Mouse (Mus musculus) ES-Bruce4 (cell line): ENCODE measurements around the gene Grap2. TPM values are rescaled to one million over a fixed set of nuclear protein-coding genes. Genes with fewer than 3 reads are reported as not detected.

Experiments used
- H3K27ac ChIP-seq: 2 replicates; pipeline ENCODE4 v1.5.1; 2012; ENCODE audit warnings: low read length, inconsistent platforms; ENCODE audit not compliant: insufficient read depth
- H3K27me3 ChIP-seq: 2 replicates; pipeline ENCODE4 v1.6.1; 2012; ENCODE audit warnings: mild to moderate bottlenecking, low read length, inconsistent platforms; ENCODE audit not compliant: control insufficient read depth, poor library complexity, insufficient read depth, severe bottlenecking
- H3K36me3 ChIP-seq: 2 replicates; pipeline ENCODE4 v1.6.1; 2012; ENCODE audit warnings: inconsistent platforms, mild to moderate bottlenecking, low read length, moderate library complexity; ENCODE audit not compliant: control insufficient read depth, poor library complexity, insufficient read depth, severe bottlenecking
- H3K4me1 ChIP-seq: one replicate; pipeline ENCODE4 v1.8.1; 2011; ENCODE audit warnings: low read length; ENCODE audit not compliant: control insufficient read depth, insufficient read depth
- H3K4me3 ChIP-seq: 2 replicates; pipeline ENCODE4 v1.5.1; 2011; ENCODE audit warnings: low read depth, mild to moderate bottlenecking, low read length
- H3K9ac ChIP-seq: 2 replicates; pipeline ENCODE4 v1.6.1; 2012; ENCODE audit warnings: low read depth, mild to moderate bottlenecking, inconsistent platforms; ENCODE audit not compliant: poor library complexity, severe bottlenecking
- H3K9me3 ChIP-seq: replicated peaks from 2 replicates; pipeline ENCODE4 v1.6.1; 2012; ENCODE audit warnings: mild to moderate bottlenecking, low read length, inconsistent platforms; ENCODE audit not compliant: control insufficient read depth, poor library complexity, insufficient read depth, severe bottlenecking
- CTCF ChIP-seq: IDR thresholded peaks from one replicate; pipeline ENCODE4 v1.8.1; 2011; ENCODE audit warnings: low read depth, low read length
- EP300 ChIP-seq: IDR thresholded peaks from 2 replicates; pipeline ENCODE4 v1.6.1; 2011; ENCODE audit warnings: low read depth, low read length; ENCODE audit not compliant: insufficient read depth
- POLR2A ChIP-seq: IDR thresholded peaks from one replicate; pipeline ENCODE4 v1.8.1; 2011; ENCODE audit warnings: low read length; ENCODE audit not compliant: insufficient read depth
- polyA plus RNA-seq: library from polyadenylated mRNA; stranded (reverse); fragments of >200 nt; gene quantifications from 2 replicates; pipeline ENCODE4 v1.2.4, GENCODE M21; 2011; ENCODE audit warnings: low read depth; ENCODE audit not compliant: missing spikeins, insufficient read depth, insufficient read length

Grap2 gene
- polyA plus RNA-seq, 1 experiment = 0.51 TPM

DNA sequence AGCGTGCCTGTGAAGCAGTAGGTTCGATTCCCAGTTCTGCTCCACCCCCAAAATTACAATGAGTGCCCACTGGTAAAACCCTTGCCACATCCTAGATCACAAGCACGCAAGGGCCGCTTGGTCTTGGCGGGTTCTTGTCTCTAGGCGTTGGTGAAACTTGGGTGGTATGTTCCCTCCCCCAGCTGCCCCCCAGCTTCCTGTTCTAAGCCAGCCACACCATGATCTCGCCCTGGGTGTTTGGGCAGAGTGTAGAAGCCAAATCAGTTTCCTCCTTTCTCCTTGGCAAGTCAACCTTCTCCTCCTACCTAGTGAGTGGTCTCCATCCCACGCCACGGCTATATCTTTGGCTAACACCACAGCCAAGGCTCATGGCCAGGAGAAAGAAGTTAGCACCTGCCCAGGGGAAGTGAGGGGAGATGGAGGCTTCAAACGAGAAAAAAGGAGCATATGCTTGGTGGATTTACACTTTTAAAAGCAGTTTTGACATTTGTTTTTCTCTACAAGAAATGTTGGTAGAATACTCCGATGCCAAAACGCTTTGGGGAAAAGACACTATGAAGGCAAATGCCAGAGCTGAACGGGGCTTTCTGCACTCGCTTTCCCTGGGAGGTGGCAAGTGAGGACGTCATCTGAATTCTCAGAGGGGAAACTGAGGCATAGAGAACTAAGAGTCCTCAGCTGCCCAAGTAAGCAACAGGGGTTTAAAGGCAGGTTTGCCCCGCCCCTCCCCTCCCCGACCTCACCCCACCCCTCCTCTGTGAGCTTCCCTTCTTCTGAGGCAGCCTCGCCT is 42.3 kb downstream of the Grap2 start:
- no peaks in the 10 kb centered on the region for H3K9me3 ChIP-seq
- H3K4me1 ChIP-seq = peaks cover 5% of the 10 kb centered on the region
- no peak overlapping the region for H3K4me3 ChIP-seq
- no peaks in the 10 kb centered on the region for H3K36me3 ChIP-seq
- TF ChIP-seq POLR2A (no peak), CTCF (no peak), EP300 (no peak)
- H3K27me3 ChIP-seq = no peaks in the 10 kb centered on the region
- no peak overlapping the region for H3K27ac ChIP-seq
- no peak overlapping the region for H3K9ac ChIP-seq

DNA sequence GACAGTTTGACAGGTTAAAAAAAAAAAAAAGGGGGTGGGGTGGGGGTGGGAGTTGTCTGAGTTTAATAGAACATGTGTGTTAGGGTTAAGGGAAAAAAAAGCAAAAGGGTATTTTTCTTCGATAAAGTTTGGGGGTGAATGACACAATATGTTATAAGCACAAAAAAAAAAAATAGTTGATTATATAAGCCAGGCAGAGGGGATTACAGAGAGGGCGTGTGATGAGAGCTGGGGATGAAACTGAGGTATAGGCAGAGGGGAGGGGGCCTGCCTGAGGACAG is 42.8 kb downstream of the Grap2 start:
- Histone ChIP-seq H3K36me3 (no peaks in the 10 kb centered on the region), H3K9ac (no peak overlapping the region), H3K4me1 (peaks cover 5% of the 10 kb centered on the region), H3K9me3 (no peaks in the 10 kb centered on the region), H3K27me3 (no peaks in the 10 kb centered on the region), H3K4me3 (no peak overlapping the region), H3K27ac (no peak overlapping the region)
- no peak for TF ChIP-seq POLR2A
- TF ChIP-seq EP300 = no peak
- TF ChIP-seq CTCF = no peak

DNA sequence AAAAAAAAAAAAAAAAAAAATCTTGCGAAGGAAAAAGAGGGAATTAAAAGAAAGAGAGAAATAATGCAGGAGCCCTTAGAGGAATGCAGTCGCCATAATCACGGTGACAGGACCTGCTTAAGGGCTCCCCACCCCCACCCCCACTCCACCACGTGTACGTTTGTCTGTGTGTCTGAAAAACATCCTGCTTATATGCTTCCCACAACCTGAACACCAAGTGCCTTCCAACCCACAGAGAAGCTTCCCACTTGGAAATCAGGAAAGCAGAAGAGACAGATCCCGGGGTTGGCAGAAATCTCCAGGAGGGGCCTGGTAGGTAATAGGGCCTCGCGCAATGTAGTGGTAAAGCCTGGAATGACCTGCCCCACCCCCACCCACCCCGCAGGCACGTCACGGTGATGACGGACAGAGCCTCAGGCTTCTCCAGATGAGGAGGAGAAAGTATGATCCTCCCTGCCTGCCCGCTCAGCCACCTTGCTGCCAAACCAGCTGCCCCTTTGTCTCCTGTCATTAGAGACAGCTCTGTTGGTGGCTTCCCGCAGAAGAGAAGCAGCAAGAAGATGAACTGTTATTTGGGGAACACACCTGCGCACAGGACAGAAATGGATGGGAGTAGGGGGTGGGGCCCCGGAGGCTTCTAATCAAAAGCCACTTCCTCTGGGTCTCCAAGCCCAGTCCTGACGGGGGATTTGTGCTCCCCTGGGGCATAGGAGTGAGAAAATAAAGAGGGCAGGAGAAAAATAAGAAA is 43.4 kb downstream of the Grap2 start:
- TF ChIP-seq CTCF (no peak), EP300 (no peak), POLR2A (no peak)
- no peaks in the 10 kb centered on the region for H3K27me3 ChIP-seq
- no peak overlapping the region for H3K9ac ChIP-seq
- H3K4me1 ChIP-seq = peaks cover 5% of the 10 kb centered on the region
- no peaks in the 10 kb centered on the region for H3K36me3 ChIP-seq
- H3K27ac ChIP-seq = no peak overlapping the region
- peak overlapping the region; percentile 7; the same call in 1 of the 2 replicates for H3K4me3 ChIP-seq
- no peaks in the 10 kb centered on the region for H3K9me3 ChIP-seq

DNA sequence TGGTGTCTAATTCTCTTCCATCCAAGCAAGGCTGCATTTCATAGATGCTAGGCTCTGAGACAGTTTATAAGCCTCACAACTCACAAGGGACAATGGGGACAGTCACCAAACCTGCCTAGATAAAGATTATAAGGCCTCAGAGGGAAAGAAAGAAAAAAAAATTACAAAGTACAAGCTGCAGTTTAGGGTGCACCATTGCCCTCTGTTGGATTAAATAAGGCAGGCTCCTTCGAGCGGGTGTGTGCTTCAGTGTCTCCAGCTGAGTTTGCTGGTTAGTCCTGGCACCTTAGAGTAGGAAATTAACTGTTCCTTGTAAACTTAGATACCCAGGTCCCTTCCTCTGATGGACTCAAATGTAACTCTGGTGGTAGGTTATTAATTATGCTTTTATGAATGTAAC is 45.4 kb downstream of the Grap2 start:
- Histone ChIP-seq H3K9me3 (no peaks in the 10 kb centered on the region), H3K36me3 (no peaks in the 10 kb centered on the region), H3K4me1 (peaks cover 7% of the 10 kb centered on the region), H3K27ac (no peak overlapping the region), H3K9ac (no peak overlapping the region), H3K27me3 (no peaks in the 10 kb centered on the region), H3K4me3 (no peak overlapping the region)
- TF ChIP-seq POLR2A (no peak), CTCF (no peak), EP300 (no peak)

DNA sequence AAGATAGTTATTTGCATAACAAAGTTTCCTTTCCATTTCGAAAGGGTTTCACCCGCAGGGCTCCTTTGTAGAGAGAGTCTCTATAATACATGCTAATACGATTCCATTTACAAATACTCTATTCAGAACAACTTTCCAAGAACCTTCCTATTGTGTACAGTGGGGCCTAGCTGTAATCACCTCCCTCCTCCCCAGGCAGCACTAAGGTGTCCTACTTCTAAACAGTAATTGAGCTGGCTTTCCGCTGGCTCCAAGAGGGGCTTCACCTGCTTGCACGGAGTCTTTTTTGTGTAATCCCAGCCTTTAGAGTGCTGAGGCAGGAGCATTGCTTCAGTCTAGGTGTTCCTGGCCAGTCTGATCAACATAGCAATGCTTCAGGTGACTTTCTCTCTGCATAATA is 46.8 kb downstream of the Grap2 start:
- peak; percentile 69; the same call in 1 of the 2 replicates for TF ChIP-seq EP300
- TF ChIP-seq CTCF = no peak
- Histone ChIP-seq H3K36me3 (no peaks in the 10 kb centered on the region), H3K4me1 (peaks cover 7% of the 10 kb centered on the region), H3K9me3 (no peaks in the 10 kb centered on the region), H3K27me3 (no peaks in the 10 kb centered on the region), H3K9ac (no peak overlapping the region), H3K27ac (no peak overlapping the region), H3K4me3 (no peak overlapping the region)

DNA sequence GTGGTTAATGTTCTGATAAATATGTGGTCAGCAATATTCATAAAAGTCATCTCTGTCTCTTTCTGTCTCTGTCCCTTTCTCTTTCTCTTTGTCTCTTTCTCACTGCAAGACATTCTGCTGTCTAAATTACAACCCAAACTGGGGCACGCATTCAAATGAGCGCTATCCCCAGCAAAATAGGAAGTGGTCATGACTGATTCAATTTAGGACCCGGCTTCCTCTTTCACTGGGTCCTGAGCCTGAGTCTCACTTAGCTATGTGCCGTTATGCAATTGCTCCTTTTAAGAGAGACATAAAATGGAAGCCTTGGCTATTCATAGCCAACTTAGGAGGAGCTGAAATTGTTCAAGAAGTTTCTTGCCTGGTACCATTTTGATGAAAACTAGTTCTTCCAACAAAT is 47.4 kb downstream of the Grap2 start:
- TF ChIP-seq CTCF = no peak
- TF ChIP-seq POLR2A = no peak
- TF ChIP-seq EP300 = no peak
- no peak overlapping the region for H3K27ac ChIP-seq

More for the DNA sequence above, 47.4 kb downstream of the Grap2 start:
- Histone ChIP-seq H3K4me3 (no peak overlapping the region), H3K9me3 (no peaks in the 10 kb centered on the region), H3K36me3 (no peaks in the 10 kb centered on the region), H3K4me1 (peaks cover 3% of the 10 kb centered on the region), H3K9ac (no peak overlapping the region), H3K27me3 (no peaks in the 10 kb centered on the region)
